Mouse (Mus musculus): ENCODE results near the gene Wdr81. TPM values are rescaled to one million over a fixed set of nuclear protein-coding genes. Genes with fewer than 3 reads are reported as not detected.
"Not testable (repeated sequence)": the region's sequence is repeated elsewhere in the genome, so short reads cannot be mapped to it uniquely, and the experiment has no call there.

Wdr81 gene
- polyA plus RNA-seq, 1 experiment from 2014 or later, result 3.6 TPM

DNA sequence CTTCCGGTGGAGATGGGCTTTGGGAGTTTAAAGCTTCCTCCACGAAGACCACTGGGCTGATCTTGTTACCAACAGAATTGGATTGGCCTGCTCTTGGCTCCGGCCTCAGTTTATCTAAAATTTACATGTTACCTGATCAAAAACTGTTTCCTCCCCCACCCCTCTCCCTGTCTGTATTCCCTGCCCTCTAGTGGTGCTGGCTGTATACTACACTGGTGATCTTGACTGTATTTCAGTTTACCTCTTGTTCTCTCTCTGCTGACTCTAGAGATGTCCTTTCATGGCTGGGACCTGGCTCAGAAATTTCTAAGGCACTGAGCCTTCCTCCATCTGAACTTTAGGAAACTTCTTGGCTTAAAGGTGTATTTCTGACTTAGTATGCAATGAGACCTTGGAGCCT lies 3.7 kb upstream of the Wdr81 start:
- no peak for ATAC-seq (replicated peaks; ENCODE audit: insufficient number of reproducible peaks, low FRiP score, low TSS enrichment)

GRCm38 (mm10) chr11:75456440-75456871 lies 1.9 kb upstream of the Wdr81 start:
- no peaks in the 10 kb centered on the region for H3K27me3 ChIP-seq (ENCODE audit: control insufficient read depth, insufficient read depth, low read length)
- no peak for ATAC-seq (replicated peaks; ENCODE audit: insufficient number of reproducible peaks, low FRiP score, low TSS enrichment)
- H3K4me3 ChIP-seq (ENCODE audit: low read depth, low read length), result no peak overlapping the region
- H3K4me2 ChIP-seq, result no peak overlapping the region
- 84% methylated on average over 7 of the region's 7 CpGs for WGBS (ENCODE audit: insufficient replicate concordance)
- H3K27ac ChIP-seq (ENCODE audit: low read depth, low read length), result no peak overlapping the region
- no peaks in the 10 kb centered on the region for H3K9me3 ChIP-seq (replicated peaks; ENCODE audit: control insufficient read depth, low read length)
- no peaks in the 10 kb centered on the region for H3K36me3 ChIP-seq (ENCODE audit: control insufficient read depth, insufficient read depth, low read length)
- peaks cover 28% of the 10 kb centered on the region for H3K4me1 ChIP-seq (ENCODE audit: control insufficient read depth, insufficient read depth, low read length)
- no peak overlapping the region for H3K9ac ChIP-seq (ENCODE audit: low read depth, low read length)

More for the DNA sequence above, 3.7 kb upstream of the Wdr81 start:
- no peak overlapping the region for H3K4me2 ChIP-seq
- no peak overlapping the region for H3K4me3 ChIP-seq (ENCODE audit: low read depth, low read length)
- no peaks in the 10 kb centered on the region for H3K36me3 ChIP-seq (ENCODE audit: control insufficient read depth, insufficient read depth, low read length)
- H3K27me3 ChIP-seq (ENCODE audit: control insufficient read depth, insufficient read depth, low read length), result no peaks in the 10 kb centered on the region
- peaks cover 28% of the 10 kb centered on the region for H3K4me1 ChIP-seq (ENCODE audit: control insufficient read depth, insufficient read depth, low read length)
- 11% methylated on average over 3 of the region's 3 CpGs for WGBS (ENCODE audit: insufficient replicate concordance)
- no peaks in the 10 kb centered on the region for H3K9me3 ChIP-seq (replicated peaks; ENCODE audit: control insufficient read depth, low read length)
- no peak overlapping the region for H3K27ac ChIP-seq (ENCODE audit: low read depth, low read length)
- no peak overlapping the region for H3K9ac ChIP-seq (ENCODE audit: low read depth, low read length)

DNA sequence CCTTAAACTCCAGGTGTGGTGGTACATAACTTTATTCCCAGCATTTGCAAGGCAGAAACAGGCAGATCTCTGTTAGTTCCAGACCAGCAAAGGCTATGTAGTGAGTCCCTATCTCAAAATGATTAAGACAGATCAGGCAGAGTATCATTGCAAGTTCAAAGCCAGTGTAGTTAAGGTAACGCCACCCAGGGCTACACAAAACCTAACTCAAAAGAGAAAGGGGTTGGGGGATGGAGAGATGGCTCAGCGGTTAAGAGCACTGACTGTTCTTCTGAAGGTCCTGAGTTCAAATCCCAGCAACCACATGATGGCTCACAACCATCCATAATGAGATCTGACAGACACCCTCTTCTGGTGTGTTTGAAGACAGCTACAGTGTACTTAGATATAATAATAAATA lies 1.5 kb upstream of the Wdr81 start:
- not testable (repeated sequence) for H3K27me3 ChIP-seq (ENCODE audit: control insufficient read depth, insufficient read depth, low read length); H3K9me3 ChIP-seq (replicated peaks; ENCODE audit: control insufficient read depth, low read length); H3K9ac ChIP-seq (ENCODE audit: low read depth, low read length); H3K27ac ChIP-seq (ENCODE audit: low read depth, low read length); H3K36me3 ChIP-seq (ENCODE audit: control insufficient read depth, insufficient read depth, low read length); H3K4me2 ChIP-seq; ATAC-seq (replicated peaks; ENCODE audit: insufficient number of reproducible peaks, low FRiP score, low TSS enrichment); H3K4me3 ChIP-seq (ENCODE audit: low read depth, low read length)
- H3K4me1 ChIP-seq (ENCODE audit: control insufficient read depth, insufficient read depth, low read length), result peaks cover 28% of the 10 kb centered on the region
- 94% methylated on average over 2 of the region's 2 CpGs for WGBS (ENCODE audit: insufficient replicate concordance)

DNA sequence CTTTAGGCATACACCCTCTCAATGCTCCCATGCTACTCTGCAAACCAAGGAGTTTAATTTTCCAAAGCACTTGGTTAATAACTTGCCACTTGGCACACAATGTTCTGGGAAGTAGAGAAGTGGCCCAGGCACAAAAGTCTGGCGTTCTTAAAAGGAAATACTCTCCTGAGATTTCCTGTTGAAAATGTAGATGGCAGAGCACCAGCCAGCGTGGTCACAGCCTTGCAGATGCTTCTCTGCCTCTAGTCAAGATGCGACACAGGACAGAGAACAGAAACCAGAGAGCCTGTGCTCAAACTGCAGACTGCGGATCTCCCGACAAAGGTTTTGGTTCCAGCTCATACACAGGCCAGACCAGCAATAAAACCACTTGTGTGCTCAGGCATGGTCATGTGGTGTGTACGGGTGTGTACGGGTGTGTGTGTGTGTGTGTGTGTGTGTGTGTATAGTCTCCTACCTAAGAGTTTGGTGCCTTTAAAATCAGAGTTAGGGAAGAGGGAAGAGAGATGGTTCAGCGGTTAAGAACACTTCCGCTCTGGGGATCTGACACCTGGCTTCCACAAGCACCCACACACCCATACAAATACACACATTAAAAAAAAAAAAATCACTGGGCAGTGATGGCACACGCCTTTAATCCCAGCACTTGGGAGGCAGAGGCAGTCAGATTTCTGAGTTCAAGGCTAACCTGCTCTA lies 672 bp upstream of the Wdr81 start:
- H3K4me1 ChIP-seq (ENCODE audit: control insufficient read depth, insufficient read depth, low read length), result peaks cover 32% of the 10 kb centered on the region
- peak overlapping the region; percentile 72 for H3K4me3 ChIP-seq (ENCODE audit: low read depth, low read length)
- H3K27me3 ChIP-seq (ENCODE audit: control insufficient read depth, insufficient read depth, low read length), result no peaks in the 10 kb centered on the region
- no peaks in the 10 kb centered on the region for H3K9me3 ChIP-seq (replicated peaks; ENCODE audit: control insufficient read depth, low read length)
- WGBS (ENCODE audit: insufficient replicate concordance), result 72% methylated on average over 10 of the region's 10 CpGs
- peak overlapping the region; percentile 78 for H3K9ac ChIP-seq (ENCODE audit: low read depth, low read length)
- H3K36me3 ChIP-seq (ENCODE audit: control insufficient read depth, insufficient read depth, low read length), result no peaks in the 10 kb centered on the region
- peak overlapping the region; percentile 100 for H3K4me2 ChIP-seq
- no peak for ATAC-seq (replicated peaks; ENCODE audit: insufficient number of reproducible peaks, low FRiP score, low TSS enrichment)
- peak overlapping the region; percentile 50; the same call in 1 of the 2 replicates for H3K27ac ChIP-seq (ENCODE audit: low read depth, low read length)

DNA sequence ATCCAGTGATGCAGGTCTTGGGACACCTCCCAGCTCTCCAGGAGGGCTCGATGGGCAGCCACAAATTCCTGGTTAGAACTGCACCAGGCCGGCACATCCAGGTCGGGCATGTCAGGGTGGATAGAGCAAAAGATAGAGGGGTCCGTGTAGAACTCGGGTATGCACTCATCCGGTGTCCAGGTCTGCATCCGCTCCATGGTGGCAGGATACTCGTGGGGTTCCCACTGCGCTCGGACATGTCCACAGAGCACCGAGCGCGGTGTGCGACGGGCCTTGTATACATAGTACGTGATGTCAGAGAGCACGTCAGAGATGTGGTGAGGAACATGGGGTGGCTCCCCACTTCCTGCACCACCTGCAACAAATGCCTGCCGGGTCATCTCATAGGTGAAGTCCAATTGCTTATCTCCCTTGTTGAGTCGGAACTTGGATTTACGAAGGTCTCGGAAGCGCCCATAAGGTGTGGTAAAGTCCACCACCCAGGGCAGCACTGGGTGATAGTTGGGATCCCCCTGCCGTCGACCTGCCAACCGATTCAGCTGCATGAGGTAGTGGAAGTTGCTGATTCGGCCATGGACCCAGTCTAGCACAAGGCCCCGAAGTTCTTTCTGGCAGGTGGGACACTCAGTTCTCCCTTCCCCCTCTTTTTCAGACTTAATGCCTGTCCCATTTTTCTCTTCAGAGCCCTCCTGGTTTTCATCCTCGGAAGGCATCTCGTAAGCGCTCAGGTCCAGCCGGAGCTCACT lies 1.5 kb downstream of the Wdr81 start:
- H3K27ac ChIP-seq (ENCODE audit: low read depth, low read length), result no peak overlapping the region
- peak overlapping the region; percentile 100 for H3K4me2 ChIP-seq
- peaks cover 9% of the 10 kb centered on the region for H3K36me3 ChIP-seq (ENCODE audit: control insufficient read depth, insufficient read depth, low read length)
- peaks cover 25% of the 10 kb centered on the region for H3K4me1 ChIP-seq (ENCODE audit: control insufficient read depth, insufficient read depth, low read length)
- no peaks in the 10 kb centered on the region for H3K9me3 ChIP-seq (replicated peaks; ENCODE audit: control insufficient read depth, low read length)
- ATAC-seq (replicated peaks; ENCODE audit: insufficient number of reproducible peaks, low FRiP score, low TSS enrichment), result no peak
- H3K4me3 ChIP-seq (ENCODE audit: low read depth, low read length), result no peak overlapping the region; the same call in 1 of the 2 replicates
- WGBS (ENCODE audit: insufficient replicate concordance), result 90% methylated on average over 31 of the region's 31 CpGs
- H3K27me3 ChIP-seq (ENCODE audit: control insufficient read depth, insufficient read depth, low read length), result no peaks in the 10 kb centered on the region
- H3K9ac ChIP-seq (ENCODE audit: low read depth, low read length), result no peak overlapping the region

- Histone ChIP-seq H3K4me1 (ENCODE audit: control insufficient read depth, insufficient read depth, low read length) (peaks cover 25% of the 10 kb centered on the region), H3K27ac (ENCODE audit: low read depth, low read length) (no peak overlapping the region), H3K9ac (ENCODE audit: low read depth, low read length) (no peak overlapping the region), H3K36me3 (ENCODE audit: control insufficient read depth, insufficient read depth, low read length) (peaks cover 14% of the 10 kb centered on the region), H3K9me3 (replicated peaks; ENCODE audit: control insufficient read depth, low read length) (no peaks in the 10 kb centered on the region), H3K4me3 (ENCODE audit: low read depth, low read length) (no peak overlapping the region), H3K4me2 (no peak overlapping the region), H3K27me3 (ENCODE audit: control insufficient read depth, insufficient read depth, low read length) (no peaks in the 10 kb centered on the region)
- ATAC-seq (replicated peaks; ENCODE audit: insufficient number of reproducible peaks, low FRiP score, low TSS enrichment), result no peak
- 84% methylated on average over 8 of the region's 8 CpGs for WGBS (ENCODE audit: insufficient replicate concordance)
These were observed 2.4 kb downstream of the Wdr81 start for GRCm38 (mm10) chr11:75452081-75452480.

DNA sequence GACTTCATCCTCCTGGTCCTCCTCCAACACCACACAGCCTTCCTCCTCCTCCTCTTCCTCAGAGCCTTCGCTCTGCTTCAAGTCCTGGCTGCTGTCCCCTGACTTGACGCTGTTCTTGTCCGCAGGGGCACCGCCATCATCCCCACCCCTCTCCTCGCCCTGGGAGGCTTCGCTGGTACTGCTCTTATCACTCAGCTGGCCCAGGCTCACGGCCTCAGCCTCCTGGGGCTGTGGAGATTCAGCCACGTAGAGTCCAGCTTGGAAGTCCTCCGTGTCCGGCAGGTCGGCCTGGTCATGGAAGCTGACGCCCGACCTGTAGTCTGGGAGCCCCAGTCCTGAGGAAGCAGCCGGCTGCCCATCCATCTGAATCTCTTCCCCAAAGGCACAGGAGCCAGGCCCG lies 3.6 kb downstream of the Wdr81 start:
- Histone ChIP-seq H3K4me2 (peak overlapping the region; percentile 14), H3K4me3 (ENCODE audit: low read depth, low read length) (peak overlapping the region; percentile 18; the same call in 1 of the 2 replicates), H3K9me3 (replicated peaks; ENCODE audit: control insufficient read depth, low read length) (no peaks in the 10 kb centered on the region), H3K27me3 (ENCODE audit: control insufficient read depth, insufficient read depth, low read length) (no peaks in the 10 kb centered on the region), H3K27ac (ENCODE audit: low read depth, low read length) (0 out of 2 replicates have a peak overlapping the region, but pooled peaks have one; percentile 16), H3K9ac (ENCODE audit: low read depth, low read length) (peak overlapping the region; percentile 10; the same call in 1 of the 2 replicates), H3K4me1 (ENCODE audit: control insufficient read depth, insufficient read depth, low read length) (peaks cover 25% of the 10 kb centered on the region), H3K36me3 (ENCODE audit: control insufficient read depth, insufficient read depth, low read length) (peaks cover 14% of the 10 kb centered on the region)
- WGBS (ENCODE audit: insufficient replicate concordance), result 75% methylated on average over 15 of the region's 15 CpGs
- ATAC-seq (replicated peaks; ENCODE audit: insufficient number of reproducible peaks, low FRiP score, low TSS enrichment), result no peak

GRCm38 (mm10) chr11:75450304-75450908 lies 4.1 kb downstream of the Wdr81 start:
- H3K27me3 ChIP-seq (ENCODE audit: control insufficient read depth, insufficient read depth, low read length), result no peaks in the 10 kb centered on the region
- H3K4me1 ChIP-seq (ENCODE audit: control insufficient read depth, insufficient read depth, low read length), result peaks cover 25% of the 10 kb centered on the region
- peaks cover 14% of the 10 kb centered on the region for H3K36me3 ChIP-seq (ENCODE audit: control insufficient read depth, insufficient read depth, low read length)
- WGBS (ENCODE audit: insufficient replicate concordance), result 73% methylated on average over 8 of the region's 8 CpGs
- H3K4me2 ChIP-seq, result peak overlapping the region; percentile 14
- no peaks in the 10 kb centered on the region for H3K9me3 ChIP-seq (replicated peaks; ENCODE audit: control insufficient read depth, low read length)
- peak overlapping the region; percentile 18; the same call in 1 of the 2 replicates for H3K4me3 ChIP-seq (ENCODE audit: low read depth, low read length)
- ATAC-seq (replicated peaks; ENCODE audit: insufficient number of reproducible peaks, low FRiP score, low TSS enrichment), result no peak
- H3K27ac ChIP-seq (ENCODE audit: low read depth, low read length), result peak overlapping the region; percentile 16; the same call in 1 of the 2 replicates
- no peak overlapping the region; the same call in 1 of the 2 replicates for H3K9ac ChIP-seq (ENCODE audit: low read depth, low read length)
